Mouse (Mus musculus) limb, embryonic 13.5 days (tissue): Measurements from ENCODE around the gene Mn1. TPM values are rescaled to one million over a fixed set of nuclear protein-coding genes. Genes with fewer than 3 reads are reported as not detected.

Source experiments
- ATAC-seq: fragments of 200-750 bp; cut with Nextera tagmentation; 2 replicates; pipeline ENCODE4 v1.8.0; 2017; ENCODE audit warnings: low read depth, moderate number of reproducible peaks, moderate TSS enrichment; ENCODE audit not compliant: low FRiP score
- H3K27ac ChIP-seq: fragments of 300-500 bp; sonication (generic); 2 replicates; pipeline ENCODE4 v1.5.1; 2015; ENCODE audit warnings: inconsistent platforms, mild to moderate bottlenecking, moderate library complexity
- H3K27me3 ChIP-seq: fragments of 300-500 bp; sonication (generic); 2 replicates; pipeline ENCODE4 v1.6.1; 2015; ENCODE audit warnings: mild to moderate bottlenecking, inconsistent platforms
- H3K36me3 ChIP-seq: fragments of 300-500 bp; sonication (generic); 2 replicates; pipeline ENCODE4 v1.6.1; 2015; ENCODE audit warnings: inconsistent platforms, mild to moderate bottlenecking, moderate library complexity
- H3K4me1 ChIP-seq: fragments of 300-500 bp; sonication (generic); 2 replicates; pipeline ENCODE4 v1.6.1; 2015; ENCODE audit warnings: inconsistent platforms
- H3K4me2 ChIP-seq: fragments of 300-500 bp; sonication (generic); replicated peaks from 2 replicates; pipeline ENCODE4 v1.6.1; 2015; ENCODE audit warnings: inconsistent platforms, mild to moderate bottlenecking, moderate library complexity
- H3K4me3 ChIP-seq: fragments of 300-500 bp; sonication (generic); 2 replicates; pipeline ENCODE4 v1.5.1; 2015; ENCODE audit warnings: moderate library complexity, mild to moderate bottlenecking, inconsistent platforms
- H3K9ac ChIP-seq: fragments of 300-500 bp; sonication (generic); 2 replicates; pipeline ENCODE4 v1.6.1; 2015; ENCODE audit warnings: mild to moderate bottlenecking, inconsistent platforms
- H3K9me3 ChIP-seq: fragments of 300-500 bp; sonication (generic); 2 replicates; pipeline ENCODE4 v1.6.1; 2016; ENCODE audit warnings: inconsistent platforms
- WGBS: fragments of 180-500 bp; shearing (Covaris S2); methylation state at CpG from one replicate; pipeline ENCODE4 v1.1.7; 2015; 5-methylcytosine and 5-hydroxymethylcytosine counted together
- polyA plus RNA-seq: library from polyadenylated mRNA; unstranded; fragments of >200 nt; fragmentation: Nextera tagmentation; extraction: Ambion mirVana; gene quantifications from 2 replicates; pipeline ENCODE4 v1.2.1, GENCODE M21; 2015

The Mn1 gene
- polyA plus RNA-seq, 1 experiment from 2014 or later = 22.9 TPM

- H3K4me3 ChIP-seq = peak overlapping the region; percentile 89
- no peaks in the 10 kb centered on the region for H3K9me3 ChIP-seq
- WGBS = 74% methylated on average over 8 of the region's 8 CpGs
- peak overlapping the region; percentile 91 for H3K4me2 ChIP-seq
- H3K9ac ChIP-seq = 0 out of 2 replicates have a peak overlapping the region, but pooled peaks have one; percentile 96
- ATAC-seq = no peak
- no peak overlapping the region for H3K27ac ChIP-seq
- peaks cover 49% of the 10 kb centered on the region for H3K36me3 ChIP-seq
- H3K27me3 ChIP-seq = peaks cover 50% of the 10 kb centered on the region
- peaks cover 92% of the 10 kb centered on the region for H3K4me1 ChIP-seq
Observed at GRCm38 (mm10) chr5:111422058-111422800, 5.1 kb downstream of the Mn1 start.

- 76% methylated on average over 10 of the region's 10 CpGs for WGBS
- Histone ChIP-seq H3K27me3 (peaks cover 52% of the 10 kb centered on the region), H3K9ac (peak overlapping the region; percentile 53), H3K4me1 (peaks cover 100% of the 10 kb centered on the region), H3K27ac (no peak overlapping the region), H3K4me3 (peak overlapping the region; percentile 89), H3K9me3 (no peaks in the 10 kb centered on the region), H3K36me3 (peaks cover 51% of the 10 kb centered on the region), H3K4me2 (peak overlapping the region; percentile 91)
- ATAC-seq = no peak
Observed at GRCm38 (mm10) chr5:111423011-111423410, 5.8 kb downstream of the Mn1 start.

GRCm38 (mm10) chr5:111423616-111424015, 6.5 kb downstream of the Mn1 start:
- Histone ChIP-seq H3K4me3 (peak overlapping the region; percentile 89), H3K27me3 (peaks cover 50% of the 10 kb centered on the region), H3K27ac (no peak overlapping the region), H3K4me1 (peaks cover 100% of the 10 kb centered on the region), H3K4me2 (peak overlapping the region; percentile 91), H3K9ac (peak overlapping the region; percentile 36), H3K36me3 (peaks cover 51% of the 10 kb centered on the region), H3K9me3 (no peaks in the 10 kb centered on the region)
- 65% methylated on average over 4 of the region's 4 CpGs for WGBS
- ATAC-seq = no peak

- Histone ChIP-seq H3K9ac (0 out of 2 replicates have a peak overlapping the region, but pooled peaks have one; percentile 35), H3K27ac (no peak overlapping the region), H3K36me3 (peaks cover 33% of the 10 kb centered on the region), H3K9me3 (no peaks in the 10 kb centered on the region), H3K4me1 (peaks cover 95% of the 10 kb centered on the region), H3K4me2 (peak overlapping the region; percentile 5; the same call in 1 of the 2 replicates), H3K4me3 (no peak overlapping the region), H3K27me3 (peaks cover 28% of the 10 kb centered on the region)
- no peak for ATAC-seq
- 77% methylated on average over 9 of the region's 9 CpGs for WGBS
Observed at GRCm38 (mm10) chr5:111425813-111426212, 8.7 kb downstream of the Mn1 start.

- 0 out of 2 replicates have a peak overlapping the region, but pooled peaks have one; percentile 35 for H3K9ac ChIP-seq
- H3K27ac ChIP-seq = no peak overlapping the region
- no peak for ATAC-seq
- no peaks in the 10 kb centered on the region for H3K9me3 ChIP-seq
- H3K4me2 ChIP-seq = 0 out of 2 replicates have a peak overlapping the region, but pooled peaks have one; percentile 5
- H3K27me3 ChIP-seq = peaks cover 23% of the 10 kb centered on the region
- H3K4me3 ChIP-seq = no peak overlapping the region
- 70% methylated on average over 5 of the region's 5 CpGs for WGBS
- peaks cover 28% of the 10 kb centered on the region for H3K36me3 ChIP-seq
- peaks cover 95% of the 10 kb centered on the region for H3K4me1 ChIP-seq
Observed at GRCm38 (mm10) chr5:111426249-111426648, 9.1 kb downstream of the Mn1 start.

- no peak overlapping the region for H3K9ac ChIP-seq
- H3K36me3 ChIP-seq = peaks cover 16% of the 10 kb centered on the region; the same call in 1 of the 2 replicates
- 83% methylated on average over 6 of the region's 6 CpGs for WGBS
- no peak overlapping the region for H3K4me2 ChIP-seq
- H3K27me3 ChIP-seq = peaks cover 8% of the 10 kb centered on the region; the same call in 1 of the 2 replicates
- no peak overlapping the region for H3K4me3 ChIP-seq
- peaks cover 95% of the 10 kb centered on the region for H3K4me1 ChIP-seq
- ATAC-seq = no peak
- no peak overlapping the region for H3K27ac ChIP-seq
- H3K9me3 ChIP-seq = no peaks in the 10 kb centered on the region
Observed at GRCm38 (mm10) chr5:111428882-111429281, 11.7 kb downstream of the Mn1 start.

GRCm38 (mm10) chr5:111429726-111430125, 12.6 kb downstream of the Mn1 start:
- ATAC-seq = no peak
- no peaks in the 10 kb centered on the region for H3K9me3 ChIP-seq
- H3K27me3 ChIP-seq = peaks cover 8% of the 10 kb centered on the region; the same call in 1 of the 2 replicates
- H3K4me3 ChIP-seq = no peak overlapping the region
- peaks cover 95% of the 10 kb centered on the region for H3K4me1 ChIP-seq
- no peak overlapping the region for H3K4me2 ChIP-seq
- H3K27ac ChIP-seq = no peak overlapping the region
- WGBS = 58% methylated on average over 7 of the region's 7 CpGs
- no peak overlapping the region for H3K9ac ChIP-seq
- peaks cover 8% of the 10 kb centered on the region; the same call in 1 of the 2 replicates for H3K36me3 ChIP-seq

- ATAC-seq = no peak
- H3K36me3 ChIP-seq = peaks cover 7% of the 10 kb centered on the region; the same call in 1 of the 2 replicates
- no peak overlapping the region for H3K4me3 ChIP-seq
- H3K27ac ChIP-seq = no peak overlapping the region
- H3K4me2 ChIP-seq = peak overlapping the region; percentile 25
- 49% methylated on average over 11 of the region's 11 CpGs for WGBS
- no peaks in the 10 kb centered on the region for H3K9me3 ChIP-seq
- H3K4me1 ChIP-seq = peaks cover 95% of the 10 kb centered on the region
- peaks cover 8% of the 10 kb centered on the region; the same call in 1 of the 2 replicates for H3K27me3 ChIP-seq
- no peak overlapping the region for H3K9ac ChIP-seq
Observed at GRCm38 (mm10) chr5:111431007-111431730, 14.0 kb downstream of the Mn1 start.

- no peak for ATAC-seq
- no peaks in the 10 kb centered on the region for H3K9me3 ChIP-seq
- no peak overlapping the region for H3K27ac ChIP-seq
- peaks cover 92% of the 10 kb centered on the region for H3K4me1 ChIP-seq
- H3K36me3 ChIP-seq = peaks cover 8% of the 10 kb centered on the region
- H3K4me2 ChIP-seq = no peak overlapping the region
- WGBS = 46% methylated on average over 5 of the region's 5 CpGs
- H3K9ac ChIP-seq = no peak overlapping the region
- no peak overlapping the region for H3K4me3 ChIP-seq
- H3K27me3 ChIP-seq = 0 out of 2 replicates have a peak, but pooled peaks cover 3% of the 10 kb centered on the region
Observed at GRCm38 (mm10) chr5:111432842-111433241, 15.7 kb downstream of the Mn1 start.

- peak; percentile 75 for ATAC-seq
- Histone ChIP-seq H3K27me3 (0 out of 2 replicates have a peak, but pooled peaks cover 3% of the 10 kb centered on the region), H3K4me1 (peaks cover 87% of the 10 kb centered on the region), H3K4me3 (no peak overlapping the region), H3K9me3 (no peaks in the 10 kb centered on the region), H3K27ac (peak overlapping the region; percentile 44; the same call in 1 of the 2 replicates), H3K36me3 (peaks cover 8% of the 10 kb centered on the region), H3K9ac (peak overlapping the region; percentile 31; the same call in 1 of the 2 replicates), H3K4me2 (peak overlapping the region; percentile 39)
- 16% methylated on average over 16 of the region's 16 CpGs for WGBS
Observed at GRCm38 (mm10) chr5:111434342-111434842, 17.2 kb downstream of the Mn1 start.

GRCm38 (mm10) chr5:111436260-111436659, 19.1 kb downstream of the Mn1 start:
- no peak for ATAC-seq
- Histone ChIP-seq H3K27ac (no peak overlapping the region), H3K36me3 (peaks cover 8% of the 10 kb centered on the region), H3K9ac (no peak overlapping the region), H3K27me3 (0 out of 2 replicates have a peak, but pooled peaks cover 3% of the 10 kb centered on the region), H3K9me3 (no peaks in the 10 kb centered on the region), H3K4me2 (no peak overlapping the region), H3K4me1 (peaks cover 69% of the 10 kb centered on the region), H3K4me3 (no peak overlapping the region)
- WGBS = 89% methylated on average over 7 of the region's 7 CpGs

GRCm38 (mm10) chr5:111437205-111437604, 20.0 kb downstream of the Mn1 start:
- WGBS = 56% methylated on average over 7 of the region's 7 CpGs
- H3K27ac ChIP-seq = no peak overlapping the region
- no peak overlapping the region for H3K4me3 ChIP-seq
- no peak for ATAC-seq
- 0 out of 2 replicates have a peak, but pooled peaks cover 3% of the 10 kb centered on the region for H3K27me3 ChIP-seq
- H3K4me2 ChIP-seq = no peak overlapping the region
- H3K9ac ChIP-seq = no peak overlapping the region
- H3K9me3 ChIP-seq = no peaks in the 10 kb centered on the region
- H3K36me3 ChIP-seq = peaks cover 8% of the 10 kb centered on the region
- H3K4me1 ChIP-seq = peaks cover 65% of the 10 kb centered on the region
